Mouse (Mus musculus): ENCODE results near the gene Myo1b. TPM values are rescaled to one million over a fixed set of nuclear protein-coding genes. Genes with fewer than 3 reads are reported as not detected.

Gene Myo1b
- 10 to 100 TPM; 29.3 to 32.3 TPM for total RNA-seq (2021)
- long read RNA-seq, experiment 1, full-length matches to known transcripts, result 21 of 35 reads
- long read RNA-seq, experiment 1, partial matches to known transcripts, result 6 of 35 reads
- long read RNA-seq, experiment 1, other reads (novel, unspliced or antisense), result 8 of 35 reads
- long read RNA-seq, experiment 2, full-length matches to known transcripts, result 19 of 28 reads
- long read RNA-seq, experiment 2, partial matches to known transcripts, result 7 of 28 reads
- long read RNA-seq, experiment 2, other reads (novel, unspliced or antisense), result 2 of 28 reads

DNA sequence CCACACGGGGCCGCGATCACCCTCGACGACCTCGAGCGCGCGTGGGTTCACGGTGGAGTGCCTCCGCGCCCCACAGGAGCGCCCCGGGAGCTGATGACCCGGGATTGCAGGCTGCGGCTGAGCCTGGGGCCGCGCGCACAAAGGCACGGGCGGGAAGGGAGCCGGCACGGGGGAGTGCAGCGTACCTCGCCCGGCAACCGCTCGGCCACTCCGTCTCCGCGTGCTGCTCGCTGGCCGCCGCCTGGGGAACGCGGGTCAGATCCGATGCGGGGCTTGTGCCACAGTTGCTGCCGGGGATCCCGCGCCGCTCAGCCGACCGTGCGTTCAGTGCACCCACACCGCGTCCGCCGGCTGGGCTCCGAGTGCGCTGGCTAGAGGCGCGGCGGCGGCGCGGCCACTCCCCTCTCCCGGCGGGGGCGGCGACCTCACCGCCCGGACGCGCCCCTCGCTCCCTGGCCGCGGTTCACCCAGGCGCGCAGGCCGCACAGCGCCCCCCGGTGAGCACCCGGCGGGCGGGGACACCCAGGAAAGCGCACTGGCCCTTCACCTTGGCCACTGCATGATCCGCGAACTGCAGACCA, at the start of gene Myo1b:
Gene Myo1b, minus strand, starts transcription at position 496 of the 581 bp plus-strand sequence.
- peak; percentile 10 to 32 for DNase-seq (ENCODE audit: low spot score in 2 of 2)

DNA sequence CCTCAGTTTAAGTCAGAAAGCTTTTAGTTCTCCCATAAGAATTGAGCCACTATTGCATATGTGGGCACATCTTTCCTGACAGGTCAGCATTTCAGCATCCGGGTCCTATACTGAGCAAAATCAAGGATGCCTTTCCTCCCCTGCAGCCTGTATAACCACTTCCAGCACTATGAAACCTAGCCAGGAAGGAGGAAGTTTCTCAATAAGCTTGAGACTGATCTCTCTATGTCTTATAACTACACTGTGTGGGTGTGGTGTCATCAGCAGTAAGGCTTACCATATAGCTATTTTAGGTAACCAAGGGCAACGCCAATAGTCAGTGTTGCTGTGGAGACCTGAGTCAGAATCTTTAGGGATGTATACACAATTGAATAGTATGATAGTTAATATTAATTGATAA, 48.8 kb upstream of the Myo1b start:
- no peak for DNase-seq (ENCODE audit: low spot score in 2 of 2)

DNA sequence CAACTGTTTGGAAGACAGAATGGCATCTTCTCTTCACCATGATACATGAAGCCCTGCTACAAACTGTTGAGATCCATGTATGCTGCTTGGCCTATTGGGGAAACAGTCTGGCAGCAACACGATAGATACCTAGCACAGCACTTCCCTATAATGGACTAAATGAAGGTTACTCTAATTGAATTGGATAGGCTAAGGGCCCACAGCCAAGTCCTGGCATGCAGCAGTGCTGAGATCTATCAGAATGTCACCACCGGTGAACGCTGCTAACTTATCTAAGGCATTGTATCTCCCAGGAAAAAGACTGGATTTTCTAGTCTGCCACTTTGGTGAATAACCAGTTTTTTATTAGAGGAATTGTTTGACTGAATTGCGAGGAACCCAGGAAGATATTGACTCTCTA, 31.2 kb upstream of the Myo1b start:
- DNase-seq (ENCODE audit: low spot score in 2 of 2), result no peak

DNA sequence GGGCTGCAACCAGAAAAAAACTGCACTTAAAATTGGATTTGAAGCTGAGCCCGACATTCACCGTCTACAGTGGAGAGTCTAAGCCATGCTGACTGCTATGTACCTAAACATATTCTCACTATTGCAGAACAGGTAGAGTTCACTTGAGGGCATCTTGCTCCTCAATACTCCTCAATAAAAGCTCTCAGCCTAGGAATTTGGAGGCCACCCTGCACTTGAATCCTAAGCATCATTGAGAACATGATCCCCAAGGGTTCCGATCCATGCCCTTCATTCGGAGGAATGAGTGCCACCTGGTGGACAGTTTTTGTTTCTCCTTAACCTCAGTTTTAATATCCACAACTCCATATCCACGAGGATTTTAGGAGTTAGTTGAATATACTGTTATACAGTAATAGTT, 28.9 kb upstream of the Myo1b start:
- DNase-seq (ENCODE audit: low spot score in 2 of 2), result peak; percentile 8 to 50

DNA sequence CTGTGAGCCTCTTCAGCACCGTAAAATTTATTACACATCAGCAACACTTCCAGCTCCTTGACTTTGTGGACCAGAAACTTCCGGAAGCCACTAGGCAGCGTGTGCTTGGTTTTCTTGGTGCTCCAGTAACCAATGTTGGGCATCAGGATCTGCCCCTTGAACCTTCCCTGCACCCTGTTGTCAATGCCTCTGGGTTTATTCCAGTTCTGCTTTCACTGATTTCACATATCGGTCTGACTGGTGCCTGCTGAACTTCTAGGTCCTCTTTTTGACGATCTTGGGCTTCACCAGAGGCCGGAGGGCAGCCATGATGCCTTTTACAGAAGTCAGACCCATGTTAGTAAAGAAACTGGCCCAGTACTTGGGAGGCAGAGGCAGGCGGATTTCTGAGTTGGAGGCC, 22.5 kb upstream of the Myo1b start:
- no peak for DNase-seq (ENCODE audit: low spot score in 2 of 2)

DNA sequence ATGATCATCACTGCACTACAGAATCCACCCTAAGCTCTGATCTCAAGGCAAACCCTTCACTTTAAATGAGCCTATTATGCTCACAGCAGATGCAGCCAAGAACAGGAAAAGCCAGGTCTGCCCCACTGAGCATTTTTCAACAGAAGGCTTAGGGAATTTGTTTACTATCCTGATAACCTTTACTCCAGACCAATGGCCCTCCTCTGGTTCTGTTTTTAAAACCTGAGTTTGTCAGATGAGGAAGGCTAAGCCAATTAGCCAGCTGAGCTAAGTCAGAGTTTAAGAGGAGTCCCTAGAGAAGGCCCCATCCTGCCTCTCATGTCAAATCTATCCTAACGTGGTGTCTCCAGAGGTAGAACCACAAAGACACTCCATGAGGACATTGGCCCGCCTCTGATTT, 19.1 kb upstream of the Myo1b start:
- no peak for DNase-seq (ENCODE audit: low spot score in 2 of 2)

DNA sequence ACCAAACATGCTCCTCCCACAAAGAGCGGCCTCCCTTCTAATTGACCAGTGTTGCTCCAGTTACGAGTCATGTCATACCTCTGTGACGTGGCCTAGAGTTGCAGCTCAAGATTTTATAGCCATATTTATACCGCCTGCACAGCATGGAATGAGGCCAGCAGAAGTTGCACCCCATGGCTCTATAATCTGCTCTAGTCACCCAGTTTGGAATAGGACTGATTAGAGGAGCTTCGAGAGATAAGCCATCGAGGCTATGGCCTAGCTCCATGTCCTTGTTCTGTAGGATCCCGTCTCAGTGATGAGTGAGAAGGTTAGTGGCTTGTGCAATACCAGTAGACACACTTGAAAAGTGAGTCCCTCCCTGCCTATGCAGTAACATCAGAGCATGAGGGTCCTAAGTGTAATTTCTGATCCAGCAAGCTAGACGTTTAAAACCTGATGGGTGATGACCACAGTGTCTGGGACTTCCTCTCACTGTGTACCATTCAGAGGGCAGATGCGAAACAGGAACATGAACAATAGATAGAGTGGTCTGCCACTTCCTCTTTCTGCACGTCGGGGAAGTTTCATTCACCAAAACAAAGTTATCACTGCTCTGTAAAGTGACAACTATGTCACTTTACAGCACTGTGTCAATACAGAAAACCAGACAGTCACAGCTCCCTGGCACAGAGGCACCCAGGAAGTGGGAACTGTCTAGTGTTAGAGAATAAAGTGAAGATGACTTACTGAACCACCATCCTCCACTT, 18.5 kb upstream of the Myo1b start:
- no peak for DNase-seq (ENCODE audit: low spot score in 2 of 2)

DNA sequence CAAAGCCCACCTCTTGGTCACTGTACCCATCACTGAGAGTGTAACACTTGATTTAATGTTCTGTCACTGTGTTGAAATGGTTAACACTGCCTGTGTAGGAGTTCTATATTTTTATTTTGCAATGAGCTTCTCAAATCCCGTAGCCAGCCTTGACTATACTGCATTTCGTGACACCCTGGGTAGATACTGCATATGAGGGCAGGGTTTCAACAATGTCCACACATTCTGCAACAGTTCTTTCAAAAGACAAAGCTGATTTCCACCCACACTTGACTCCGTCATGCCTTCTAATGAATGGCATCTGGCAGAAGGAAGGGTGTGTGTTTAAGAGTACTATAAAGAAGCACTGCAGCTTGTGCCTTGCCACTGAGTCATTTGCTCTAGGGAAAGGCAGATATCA, 17.0 kb upstream of the Myo1b start:
- no peak for DNase-seq (ENCODE audit: low spot score in 2 of 2)

DNA sequence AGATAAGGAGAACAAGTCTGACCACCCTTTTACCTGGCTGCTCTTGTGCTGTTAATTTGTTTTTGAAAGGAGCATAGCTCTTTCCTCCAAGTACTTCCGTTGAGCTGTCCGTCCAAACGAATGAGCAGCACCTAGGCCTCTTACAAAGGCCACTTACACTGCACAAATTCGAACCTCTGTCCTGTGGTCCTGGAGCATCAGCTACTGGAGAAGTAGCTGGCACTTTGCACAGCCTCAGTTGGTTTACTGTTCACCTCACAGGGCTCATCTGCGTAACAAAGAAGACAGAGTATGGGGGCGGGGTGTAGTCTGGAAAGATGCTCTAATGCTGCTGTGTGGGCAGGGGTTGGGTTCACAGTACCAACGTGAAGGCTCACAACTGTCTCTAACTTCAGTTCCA, 15.7 kb upstream of the Myo1b start:
- DNase-seq (ENCODE audit: low spot score in 2 of 2), result no peak

DNA sequence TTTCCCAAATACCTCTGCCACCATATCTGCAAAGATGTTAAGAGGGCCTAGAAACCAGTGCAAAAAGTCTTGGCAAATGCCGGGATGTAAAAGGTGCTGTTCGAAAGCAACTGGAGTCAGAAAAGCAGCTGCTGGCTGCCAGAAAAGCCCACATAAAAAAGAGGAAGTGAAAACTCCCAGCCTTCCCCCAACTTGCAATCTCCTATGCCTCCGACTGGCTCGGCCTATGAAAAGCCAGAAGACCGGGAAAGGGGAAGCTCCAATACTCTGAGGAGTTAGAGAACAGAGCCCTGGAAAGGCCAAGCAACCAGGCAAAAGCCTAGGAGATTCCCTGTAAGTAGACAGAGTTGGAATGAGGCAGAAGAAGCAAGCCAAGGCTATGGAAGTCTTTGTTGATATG, 14.7 kb upstream of the Myo1b start:
- no peak for DNase-seq (ENCODE audit: low spot score in 2 of 2)

DNA sequence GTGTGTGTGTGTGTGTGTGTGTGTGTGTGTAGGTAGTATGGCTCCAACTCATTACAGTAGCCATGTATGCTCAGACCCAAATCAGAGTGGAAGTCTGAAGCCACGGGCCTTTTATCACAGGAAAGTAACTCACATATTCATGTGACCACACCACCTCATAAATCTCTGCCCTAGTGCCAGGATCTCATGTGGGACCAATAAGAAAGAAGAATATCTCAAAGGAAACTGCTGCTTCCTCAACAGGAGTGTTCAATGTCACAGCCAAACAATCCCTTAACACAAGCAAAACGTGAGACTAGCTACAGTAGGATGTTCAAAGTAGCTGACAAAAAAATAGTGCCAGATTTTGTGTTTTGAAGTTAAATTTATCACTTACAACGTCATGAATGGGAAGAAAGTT, 13.7 kb upstream of the Myo1b start:
- DNase-seq (ENCODE audit: low spot score in 2 of 2), result no peak

DNA sequence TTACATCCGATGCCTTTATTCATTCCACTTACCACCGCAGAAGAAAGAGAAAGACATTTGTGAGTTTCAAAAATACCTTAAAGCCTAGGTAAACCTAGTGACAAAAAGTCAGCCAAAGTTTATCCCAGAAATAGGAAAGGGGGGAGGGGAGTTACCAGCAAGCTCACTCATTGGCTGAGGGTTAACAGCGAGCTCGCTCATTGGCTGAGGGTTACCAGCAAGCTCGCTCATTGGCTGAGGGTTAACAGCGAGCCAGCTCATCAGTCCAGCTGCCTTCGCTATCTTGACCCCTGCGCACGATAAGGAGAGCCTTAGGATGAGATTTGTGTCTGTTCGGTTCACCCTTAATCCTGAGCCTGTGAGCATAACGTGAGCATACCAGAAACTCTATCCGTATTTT, 6.9 kb upstream of the Myo1b start:
- DNase-seq (ENCODE audit: low spot score in 2 of 2), result no peak

DNA sequence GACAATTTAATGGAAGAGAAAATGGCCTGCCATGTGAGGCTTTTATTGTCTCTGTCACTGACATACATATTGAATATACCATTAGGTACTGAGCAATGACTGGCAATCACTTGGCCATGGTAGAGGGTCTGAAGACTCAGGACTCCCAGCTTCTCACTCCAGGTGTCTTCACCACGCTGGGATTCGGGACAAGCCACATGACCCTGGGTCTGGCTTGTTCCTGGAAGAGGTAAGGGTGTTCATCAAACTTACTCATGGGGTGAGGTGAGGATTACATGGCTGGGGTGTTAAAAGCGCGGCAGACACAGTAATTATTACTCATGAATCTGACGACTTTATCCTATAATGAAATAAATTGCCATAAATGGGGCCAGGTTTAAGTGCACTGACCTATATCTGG, 405 bp upstream of the Myo1b start:
- no peak for DNase-seq (ENCODE audit: low spot score in 2 of 2)

DNA sequence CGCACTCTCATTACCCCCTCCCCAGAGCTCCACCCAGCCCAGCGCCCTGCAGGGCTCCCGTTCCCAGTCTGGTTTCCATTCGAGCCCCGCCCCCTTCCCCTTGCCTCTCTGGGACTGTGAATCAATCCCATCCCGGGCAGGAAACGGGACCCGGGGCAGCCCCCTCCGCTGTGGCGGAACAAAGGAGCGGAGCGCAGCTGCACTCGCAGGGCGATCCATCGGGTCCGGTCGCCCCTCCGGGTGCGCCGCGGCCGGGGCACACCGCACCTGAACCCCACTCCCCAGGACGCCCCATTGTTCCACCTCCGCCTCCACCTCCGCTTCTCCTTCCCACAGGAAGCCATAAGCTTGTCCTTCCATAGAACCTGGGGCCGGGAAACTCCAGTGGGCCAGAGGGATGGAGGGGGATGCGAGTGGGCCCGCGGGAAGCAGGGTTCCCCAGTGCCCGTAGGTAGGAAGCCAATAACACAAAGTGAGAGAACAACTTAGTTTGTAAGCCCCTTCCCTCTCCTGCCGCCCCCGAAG, 758 bp downstream of the Myo1b start:
- peak; percentile 29 to 69 for DNase-seq (ENCODE audit: low spot score in 2 of 2)

DNA sequence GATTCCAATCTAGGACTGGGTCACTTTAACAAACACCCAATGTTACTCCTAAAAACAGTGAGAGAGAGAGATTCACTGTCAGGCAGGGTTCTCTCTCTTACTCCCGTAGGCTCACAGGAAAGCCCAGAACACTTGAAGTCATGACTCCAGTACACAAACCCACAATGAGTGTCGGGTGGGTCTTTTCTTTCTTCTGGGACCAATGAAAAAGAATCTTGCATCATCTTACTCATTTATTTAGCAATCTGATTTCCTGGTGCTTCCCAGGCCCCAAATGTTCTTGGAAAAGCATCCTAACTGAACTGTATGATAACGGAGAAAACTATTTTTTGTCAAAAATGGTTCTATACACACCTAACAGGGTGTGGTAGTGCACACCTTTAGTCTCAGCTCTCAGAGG, 1.8 kb downstream of the Myo1b start:
- DNase-seq (ENCODE audit: low spot score in 2 of 2), result no peak

DNA sequence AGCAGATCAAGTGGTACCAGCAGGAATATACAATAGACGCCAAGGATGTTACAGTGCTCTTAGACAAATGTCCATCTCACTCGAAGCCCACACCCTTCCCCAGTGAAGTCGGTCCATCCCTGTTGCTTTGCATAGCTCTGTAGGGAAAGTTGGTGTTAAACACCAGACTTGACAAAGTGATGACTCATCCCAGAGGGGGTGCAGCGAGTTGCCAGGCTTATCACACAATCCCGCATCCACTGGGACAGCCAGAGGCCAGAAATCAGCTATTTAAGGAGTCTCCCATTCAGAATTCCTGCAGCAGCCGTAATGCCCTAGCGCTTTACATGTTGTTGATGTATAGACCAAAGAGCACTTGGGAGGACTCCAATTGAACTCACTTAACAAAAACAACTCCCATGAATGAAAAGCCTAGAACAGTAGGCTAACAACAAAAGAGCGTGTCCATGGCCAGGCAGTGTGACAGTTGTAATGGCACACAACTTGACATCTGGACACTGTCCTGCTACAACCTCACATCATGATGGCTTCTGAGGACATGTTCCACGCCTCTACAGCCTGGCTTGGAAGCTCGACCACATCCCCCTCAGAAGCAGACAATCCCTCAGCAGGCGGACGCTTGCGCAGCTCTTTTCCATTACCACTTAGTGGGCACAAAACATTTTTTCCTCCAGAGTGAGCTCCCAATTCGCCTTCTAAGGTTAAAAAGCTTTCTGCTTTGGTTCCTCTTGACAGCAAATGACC, 2.6 kb downstream of the Myo1b start:
- no peak for DNase-seq (ENCODE audit: low spot score in 2 of 2)

DNA sequence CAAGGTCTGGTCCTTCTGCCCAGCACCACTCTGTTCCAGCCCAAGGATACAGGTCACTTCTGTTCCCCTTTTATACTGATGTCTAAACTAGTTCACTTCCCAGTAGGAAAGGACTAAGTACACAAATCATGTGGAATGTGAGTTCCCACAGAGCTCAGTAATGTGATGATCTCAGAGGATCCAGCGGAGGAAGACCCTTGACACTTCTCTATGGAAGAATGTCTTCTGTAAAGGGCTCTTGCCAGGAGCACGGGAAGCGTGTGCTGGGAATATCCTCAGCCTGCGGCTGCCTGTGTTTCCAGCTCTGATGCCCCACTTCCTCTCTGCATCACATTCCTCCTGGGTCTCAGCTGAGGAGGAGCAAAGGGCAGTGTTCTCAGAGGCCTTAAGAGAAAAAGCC, 4.5 kb downstream of the Myo1b start:
- no peak for DNase-seq (ENCODE audit: low spot score in 2 of 2)

DNA sequence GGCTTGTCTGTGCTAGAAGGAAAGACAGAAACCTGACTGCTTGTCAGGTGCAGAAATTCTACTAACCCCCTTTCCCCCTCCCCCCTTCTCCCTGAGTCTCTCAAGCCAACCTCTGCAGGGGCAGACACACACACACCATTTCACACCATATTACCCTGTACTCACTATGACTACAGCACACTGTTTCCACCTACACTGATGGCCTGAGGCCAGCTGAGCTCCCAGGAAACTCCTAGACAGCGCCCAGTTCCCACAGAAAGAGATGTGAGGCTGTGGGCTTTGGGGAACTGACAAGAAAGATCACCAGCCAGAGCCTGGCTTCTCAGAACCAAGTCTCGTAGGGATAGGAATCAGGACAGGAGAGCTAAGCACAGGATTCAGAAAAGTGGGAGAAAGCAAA, 6.7 kb downstream of the Myo1b start:
- peak in 1 of 2 experiments; percentile 46 for DNase-seq (ENCODE audit: low spot score in 2 of 2)

DNA sequence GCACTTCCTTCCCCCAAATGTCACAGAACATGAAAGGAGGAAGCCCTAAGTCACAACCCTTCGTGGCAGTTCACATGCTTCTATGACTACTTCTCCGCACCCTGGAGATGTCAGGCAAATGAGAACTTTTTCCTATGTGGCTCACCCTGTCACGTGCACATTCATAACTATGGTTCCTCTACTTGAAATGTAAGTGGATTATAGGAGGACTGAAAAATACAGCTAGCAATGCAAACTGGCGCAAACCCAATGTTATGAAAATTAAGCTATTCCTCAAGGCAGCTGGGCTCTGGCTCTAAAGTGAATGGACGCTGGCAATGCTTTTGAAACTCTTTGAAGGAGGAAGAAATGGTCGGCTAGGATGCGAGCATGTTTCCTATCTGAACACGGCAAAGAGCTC, 8.1 kb downstream of the Myo1b start:
- DNase-seq (ENCODE audit: low spot score in 2 of 2), result no peak

DNA sequence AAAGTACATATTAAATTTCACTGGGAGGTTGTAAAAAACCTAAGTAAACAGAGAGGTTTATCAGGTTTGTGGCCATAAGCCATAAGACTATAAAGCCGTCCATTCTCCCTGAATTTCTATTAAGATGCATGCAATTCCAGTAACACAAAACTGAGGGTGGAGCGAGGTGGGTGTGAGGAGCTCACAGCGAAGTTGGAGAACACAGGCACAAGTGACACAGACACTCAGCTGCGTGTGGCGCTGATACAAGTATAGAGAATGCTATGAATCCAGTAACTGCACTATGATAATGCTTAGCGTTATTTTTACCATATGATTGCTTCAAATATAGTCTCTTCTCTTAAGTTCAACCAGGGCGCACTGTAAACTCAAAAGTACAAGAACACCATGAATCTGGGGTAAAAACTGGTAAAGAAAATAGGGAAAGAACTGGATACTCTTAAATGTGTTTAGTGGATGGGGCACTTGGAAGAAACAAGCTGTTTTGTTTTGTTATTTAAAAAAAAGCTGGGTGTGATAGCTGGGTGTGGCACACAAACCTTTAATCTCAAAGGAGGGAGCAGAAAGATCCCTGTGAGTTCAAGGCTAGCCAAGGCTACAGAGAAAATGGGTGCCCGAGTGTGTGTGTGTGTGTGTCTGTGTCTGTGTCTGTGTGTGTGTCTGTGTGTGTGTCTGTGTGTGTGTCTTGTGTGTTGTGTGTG, 9.5 kb downstream of the Myo1b start:
- no peak for DNase-seq (ENCODE audit: low spot score in 2 of 2)

DNA sequence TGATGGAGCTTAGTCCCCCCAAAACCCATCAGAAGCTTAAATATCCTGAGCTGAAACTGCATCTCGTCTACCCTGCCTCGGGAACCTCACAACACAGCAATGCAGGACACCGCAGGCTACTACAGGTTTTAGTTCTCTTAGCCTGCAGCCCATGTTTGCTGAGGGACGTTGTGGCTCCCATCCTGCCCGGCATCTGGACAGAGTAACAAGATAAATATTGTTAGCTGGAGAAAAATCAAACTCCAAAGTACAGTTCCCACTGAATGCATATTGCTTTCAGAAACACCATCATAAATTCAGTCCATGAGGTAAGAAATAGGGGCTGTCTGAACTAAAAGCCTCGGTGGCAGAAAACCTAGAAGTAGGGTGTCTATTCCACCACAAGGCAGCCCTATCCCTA, 10.8 kb downstream of the Myo1b start:
- no peak for DNase-seq (ENCODE audit: low spot score in 2 of 2)

Measured in layer of hippocampus, postnatal 14 days (tissue).